Mouse (Mus musculus) spleen, postnatal 14 days (tissue): ENCODE data around the gene Ptpn13.

Experiments
- DNase-seq, 2 experiments: peaks; one replicate each; pipeline ENCODE4 v3.0.0; 2021 to 2022; ENCODE audit warnings: low spot score in 2 of 2

Gene Ptpn13

GRCm38 (mm10) chr5:103518797-103519468 is 93.9 kb downstream of the Ptpn13 start:
- no peak for DNase-seq

DNA sequence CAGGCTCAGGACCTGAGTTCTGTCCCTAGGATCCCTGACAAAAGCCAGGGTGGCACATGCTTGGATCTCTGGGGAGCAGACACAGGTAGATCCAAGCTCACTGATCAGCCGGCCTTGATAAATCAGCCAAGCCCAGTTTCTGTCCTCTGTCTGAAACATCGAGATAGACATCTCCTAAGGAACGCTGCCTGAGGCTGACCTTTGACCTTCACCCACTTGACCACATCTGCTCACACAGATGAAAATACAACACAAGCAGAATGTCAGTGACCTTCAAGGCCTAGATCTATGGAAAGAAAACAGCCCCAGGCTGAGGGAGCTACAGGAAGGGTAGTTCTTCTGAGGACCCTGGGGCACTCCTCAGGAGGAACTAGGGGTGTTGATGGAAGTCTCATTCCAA is 97.4 kb downstream of the Ptpn13 start:
- no peak for DNase-seq

- no peak for DNase-seq
These were observed 101.9 kb downstream of the Ptpn13 start for GRCm38 (mm10) chr5:103526668-103527436.

- DNase-seq: no peak
These were observed 102.4 kb downstream of the Ptpn13 start for GRCm38 (mm10) chr5:103527437-103527718.

GRCm38 (mm10) chr5:103530214-103530613 is 105.2 kb downstream of the Ptpn13 start:
- no peak for DNase-seq

DNA sequence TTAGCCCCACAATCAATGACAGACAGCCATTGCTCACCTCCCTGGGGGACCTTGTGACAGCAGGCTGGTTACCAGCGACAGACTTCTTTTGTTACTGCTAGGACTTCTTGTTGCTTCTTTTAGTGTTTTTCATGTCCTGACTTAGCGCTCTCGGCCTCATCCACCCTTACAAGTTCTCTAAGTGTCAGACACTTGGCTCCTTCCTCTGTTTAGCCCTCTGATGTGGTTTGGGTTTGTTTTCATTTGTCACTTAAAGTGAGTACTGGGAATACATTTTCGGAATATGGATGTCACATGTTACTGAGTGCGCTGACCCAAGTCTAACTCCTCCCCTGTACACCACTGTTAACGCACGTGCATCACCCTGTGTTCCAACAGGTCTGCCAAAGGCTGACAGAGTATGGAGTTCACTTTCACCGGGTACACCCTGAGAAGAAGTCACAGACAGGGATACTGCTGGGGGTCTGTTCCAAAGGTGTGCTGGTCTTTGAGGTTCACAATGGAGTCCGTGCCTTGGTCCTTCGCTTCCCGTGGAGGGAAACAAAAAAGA is 107.9 kb downstream of the Ptpn13 start:
- no peak for DNase-seq

DNA sequence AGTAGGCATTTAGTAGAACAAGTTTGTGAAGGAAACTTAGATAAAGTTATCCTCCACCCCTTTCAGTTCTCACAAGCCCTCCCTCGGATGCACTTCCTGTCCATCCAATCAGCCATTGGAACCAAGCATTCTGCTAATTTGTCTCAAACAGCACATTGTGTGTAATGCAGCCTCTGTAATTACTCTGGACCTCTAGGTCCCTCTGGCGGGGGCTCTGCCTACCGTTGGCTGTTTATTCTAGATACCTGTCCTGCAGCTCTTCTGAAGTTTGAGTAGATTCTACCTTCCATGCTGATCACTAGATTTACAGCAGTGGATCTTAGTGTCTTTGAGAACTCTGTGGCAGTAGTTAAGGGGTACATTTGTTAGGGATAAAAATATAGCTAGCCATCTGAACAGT is 109.5 kb downstream of the Ptpn13 start:
- DNase-seq: no peak

DNA sequence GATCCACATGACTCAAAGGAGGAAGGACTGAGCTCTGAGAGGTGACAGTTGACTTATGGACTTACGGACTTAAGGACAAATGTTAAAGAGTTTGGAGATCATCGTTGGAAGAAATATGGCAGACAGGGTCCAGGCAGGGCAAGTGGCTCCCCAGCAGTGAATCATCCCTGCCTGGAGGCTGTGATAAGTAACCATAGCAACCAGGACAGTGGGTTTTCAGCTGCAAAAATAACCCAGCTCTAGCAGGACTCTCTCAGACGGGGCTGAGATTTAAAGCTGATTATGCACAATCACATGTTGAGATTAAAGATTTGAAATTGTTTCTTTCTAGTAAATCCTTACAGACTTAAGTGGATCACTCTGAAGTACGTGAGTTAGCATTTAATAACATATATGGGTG is 112.4 kb downstream of the Ptpn13 start:
- DNase-seq: no peak

DNA sequence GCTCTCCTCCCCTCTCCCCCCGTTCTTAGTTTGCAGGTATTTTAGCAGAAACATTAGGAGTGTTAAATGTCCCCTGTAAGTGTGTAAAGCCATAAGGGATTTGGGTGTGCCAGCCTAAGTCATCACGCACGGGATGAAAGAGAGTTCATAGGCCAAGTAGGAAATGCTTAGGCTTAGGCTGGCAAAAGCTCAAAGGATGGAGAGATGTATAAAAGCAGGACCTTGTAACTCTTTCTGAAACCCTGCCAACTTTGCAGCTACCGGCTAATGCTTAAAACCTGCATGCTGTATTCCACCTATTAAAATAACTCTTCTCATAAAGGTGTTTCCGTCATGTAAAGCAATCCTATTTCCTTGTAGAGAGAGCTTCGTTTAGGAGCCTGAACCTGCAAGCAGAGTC is 115.6 kb downstream of the Ptpn13 start:
- no peak for DNase-seq

DNA sequence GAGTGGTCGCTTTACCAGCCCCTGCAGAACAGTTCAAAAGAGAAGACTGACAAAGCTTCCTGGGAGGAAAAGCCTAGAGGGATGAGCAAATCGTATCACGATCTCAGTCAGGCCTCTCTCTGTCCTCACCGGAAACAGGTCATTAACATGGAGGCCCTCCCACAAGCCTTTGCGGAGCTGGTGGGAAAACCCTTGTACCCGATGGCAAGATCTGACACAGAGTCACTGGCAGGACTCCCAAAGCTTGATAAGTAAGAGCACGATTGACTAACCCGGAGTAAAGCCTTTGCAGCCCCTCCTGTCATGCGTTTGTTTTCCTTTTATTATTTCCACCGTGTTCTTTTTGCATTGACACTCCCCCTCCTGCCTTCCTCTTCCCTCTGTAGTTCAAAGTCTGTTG is 116.1 kb downstream of the Ptpn13 start:
- DNase-seq: no peak

DNA sequence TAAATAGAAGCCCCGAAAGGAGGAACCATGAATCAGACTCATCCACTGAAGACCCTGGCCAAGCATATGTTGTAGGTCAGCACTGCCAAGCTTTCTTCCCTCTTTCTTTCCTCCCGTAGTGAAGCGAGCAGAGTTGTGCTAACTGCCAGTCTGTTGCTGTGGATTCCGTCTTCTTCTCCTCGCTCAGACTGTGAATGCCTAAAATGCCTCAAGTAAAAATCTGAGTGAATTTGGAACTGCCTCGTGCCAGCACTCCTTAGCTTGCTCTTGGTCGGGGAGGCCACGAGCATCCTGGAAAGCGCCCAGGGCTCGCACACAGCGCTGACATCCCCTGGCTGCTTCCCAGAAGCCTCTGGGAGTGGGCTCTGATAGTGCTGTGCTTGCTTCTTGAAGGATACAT is 116.5 kb downstream of the Ptpn13 start:
- no peak for DNase-seq

DNA sequence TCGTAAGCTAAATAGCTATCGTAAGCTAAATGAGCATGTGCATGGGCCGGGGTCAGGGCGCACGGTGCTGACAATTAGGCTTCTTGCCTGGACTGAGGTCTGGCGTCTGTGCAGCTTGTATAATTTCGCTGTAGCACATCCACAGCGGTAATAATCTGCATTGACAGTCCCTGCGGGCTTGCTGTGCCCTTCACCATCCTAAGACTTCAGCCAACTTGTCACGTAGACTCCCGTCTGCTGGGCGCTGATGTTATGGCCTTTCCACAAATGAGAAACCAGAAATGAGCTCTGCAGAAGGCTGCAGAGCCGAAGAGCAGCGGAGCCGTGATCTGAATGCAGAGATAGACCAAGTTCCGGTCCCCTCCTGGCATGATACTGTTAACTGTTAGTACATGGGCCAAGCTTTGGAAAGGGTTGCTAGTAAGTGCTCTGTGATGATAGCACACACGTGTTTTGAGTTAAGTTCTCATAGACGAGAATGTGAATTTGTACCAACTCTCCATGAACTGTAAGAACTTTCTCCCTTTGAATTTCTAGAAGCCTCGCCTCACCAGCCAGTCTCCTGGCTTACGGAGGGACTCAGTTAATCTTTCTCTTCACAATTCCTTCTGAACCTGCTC is 120.5 kb downstream of the Ptpn13 start:
- no peak for DNase-seq

DNA sequence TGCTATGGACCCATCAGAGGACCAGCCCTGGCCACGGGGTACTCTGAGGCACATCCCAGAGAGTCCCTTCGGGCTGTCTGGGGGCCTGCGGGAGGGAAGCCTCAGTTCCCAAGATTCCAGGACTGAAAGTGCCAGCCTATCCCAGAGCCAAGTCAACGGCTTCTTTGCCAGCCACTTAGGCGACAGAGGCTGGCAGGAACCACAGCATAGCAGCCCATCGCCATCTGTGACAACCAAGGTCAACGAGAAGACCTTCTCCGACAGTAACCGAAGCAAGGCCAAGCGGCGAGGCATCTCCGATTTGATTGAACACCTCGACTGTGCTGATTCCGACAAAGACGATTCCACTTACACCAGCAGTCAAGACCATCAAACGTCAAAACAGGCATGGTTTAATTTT is 129.8 kb downstream of the Ptpn13 start:
- DNase-seq: no peak

- DNase-seq: no peak
These were observed 135.6 kb downstream of the Ptpn13 start for GRCm38 (mm10) chr5:103560546-103560945.

- DNase-seq: no peak
These were observed 143.0 kb downstream of the Ptpn13 start for GRCm38 (mm10) chr5:103568034-103568433.

DNA sequence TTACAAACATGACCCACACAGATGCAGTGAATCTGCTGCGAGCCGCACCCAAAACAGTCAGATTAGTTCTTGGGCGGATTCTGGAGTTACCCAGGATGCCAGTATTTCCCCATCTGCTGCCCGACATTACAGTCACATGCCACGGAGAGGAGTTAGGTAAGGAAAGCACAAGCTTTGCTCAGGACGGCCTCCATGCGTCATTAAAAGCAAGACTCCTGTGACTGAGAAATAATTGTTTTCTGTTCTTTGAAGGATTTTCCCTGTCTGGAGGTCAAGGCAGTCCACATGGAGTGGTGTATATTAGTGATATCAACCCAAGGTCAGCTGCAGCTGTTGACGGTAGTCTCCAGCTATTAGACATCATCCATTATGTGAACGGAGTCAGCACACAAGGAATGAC is 144.5 kb downstream of the Ptpn13 start:
- DNase-seq: no peak

GRCm38 (mm10) chr5:103579680-103580420 is 154.9 kb downstream of the Ptpn13 start:
- DNase-seq: no peak

DNA sequence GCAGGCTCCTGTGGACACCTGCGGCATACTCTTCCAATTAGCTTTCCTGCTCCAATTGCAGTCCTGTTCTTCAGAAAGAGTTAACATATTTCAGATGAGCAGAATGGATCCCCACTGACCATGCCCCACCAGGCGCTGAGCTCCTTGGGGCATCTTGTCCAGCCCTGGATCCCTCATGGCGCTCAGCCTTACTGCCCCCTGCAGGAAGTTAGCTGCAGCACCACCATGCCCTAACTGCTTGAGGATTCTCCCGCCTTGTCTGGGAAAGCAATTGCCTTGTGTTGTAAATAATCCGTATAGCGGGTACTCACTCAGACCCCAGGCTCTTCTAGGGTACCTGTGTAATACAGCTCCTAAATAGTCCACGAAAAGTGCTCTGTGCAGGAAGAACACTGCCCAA is 162.2 kb downstream of the Ptpn13 start:
- no peak for DNase-seq

- DNase-seq: no peak
These were observed 166.9 kb downstream of the Ptpn13 start for GRCm38 (mm10) chr5:103591846-103592245.

DNA sequence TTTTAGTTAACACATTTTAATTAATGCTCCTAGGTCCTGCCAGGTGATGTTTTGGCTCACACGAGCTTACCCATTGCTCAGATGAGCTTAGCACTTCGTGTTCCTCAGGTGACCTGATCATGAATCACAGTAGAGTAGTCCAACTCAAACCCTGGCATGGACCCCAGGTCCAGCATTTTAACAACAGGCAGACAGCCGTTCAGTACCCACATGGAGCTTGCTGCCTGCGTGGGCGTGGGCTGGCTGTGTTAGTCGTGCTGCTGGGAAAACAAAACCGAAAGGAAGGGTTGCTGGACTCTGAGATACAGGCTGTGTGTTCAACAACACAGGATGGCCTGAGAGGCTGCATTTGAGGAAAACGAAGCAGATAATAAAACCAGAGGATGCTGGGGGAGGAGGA is 167.7 kb downstream of the Ptpn13 start:
- DNase-seq: no peak

- DNase-seq: no peak
These were observed 168.6 kb downstream of the Ptpn13 start for GRCm38 (mm10) chr5:103593575-103593974.
